Mouse (Mus musculus): Measurements from ENCODE around the gene Atrip. TPM values are rescaled to one million over a fixed set of nuclear protein-coding genes. Genes with fewer than 3 reads are reported as not detected.

Atrip gene
- polyA plus RNA-seq, 1 experiment from 2014 or later, result 30.8 TPM

GRCm38 (mm10) chr9:109087987-109088386, 14.1 kb upstream of the Atrip start:
- Histone ChIP-seq H3K9me3 (replicated peaks) (no peaks in the 10 kb centered on the region), H3K4me2 (replicated peaks) (no peak overlapping the region), H3K9ac (no peak overlapping the region), H3K36me3 (0 out of 2 replicates have a peak, but pooled peaks cover 18% of the 10 kb centered on the region), H3K27ac (replicated peaks) (peak overlapping the region; percentile 44; the same call in 1 of the 2 replicates), H3K27me3 (no peaks in the 10 kb centered on the region), H3K4me3 (replicated peaks) (no peak overlapping the region), H3K4me1 (peaks cover 20% of the 10 kb centered on the region)
- 6% methylated on average over 5 of the region's 5 CpGs for WGBS
- ATAC-seq (ENCODE audit: insufficient number of reproducible peaks, low FRiP score, low TSS enrichment, low read depth), result no peak

GRCm38 (mm10) chr9:109084922-109085321, 11.0 kb upstream of the Atrip start:
- no peak overlapping the region for H3K27ac ChIP-seq (replicated peaks)
- ATAC-seq (ENCODE audit: insufficient number of reproducible peaks, low FRiP score, low TSS enrichment, low read depth), result no peak
- no peak overlapping the region for H3K9ac ChIP-seq
- H3K27me3 ChIP-seq, result no peaks in the 10 kb centered on the region
- peaks cover 21% of the 10 kb centered on the region for H3K4me1 ChIP-seq
- no peaks in the 10 kb centered on the region for H3K9me3 ChIP-seq (replicated peaks)
- 9% methylated on average over 2 of the region's 2 CpGs for WGBS
- H3K4me3 ChIP-seq (replicated peaks), result no peak overlapping the region
- no peak overlapping the region for H3K4me2 ChIP-seq (replicated peaks)
- H3K36me3 ChIP-seq, result peaks cover 12% of the 10 kb centered on the region

GRCm38 (mm10) chr9:109082124-109082800, 8.3 kb upstream of the Atrip start, which contains the start of the genes Ccdc51 and Tma7:
Gene Ccdc51 (plus strand): TSS chr9:109082493.
Gene Tma7 (minus strand): TSS chr9:109082587.
- peaks cover 16% of the 10 kb centered on the region for H3K4me1 ChIP-seq
- no peaks in the 10 kb centered on the region for H3K27me3 ChIP-seq
- H3K9me3 ChIP-seq (replicated peaks), result no peaks in the 10 kb centered on the region
- H3K36me3 ChIP-seq, result peaks cover 12% of the 10 kb centered on the region
- peak within 1 kb of the TSS; percentile 68 for H3K27ac ChIP-seq (replicated peaks)
- WGBS, result under 1% methylated on average over 37 of the region's 37 CpGs
- peak; percentile 95 for ATAC-seq (ENCODE audit: insufficient number of reproducible peaks, low FRiP score, low TSS enrichment, low read depth)
- H3K4me2 ChIP-seq (replicated peaks), result peak within 1 kb of the TSS; percentile 58
- peak within 1 kb of the TSS; percentile 83 for H3K4me3 ChIP-seq (replicated peaks)
- peak within 1 kb of the TSS; percentile 93 for H3K9ac ChIP-seq

- ATAC-seq (ENCODE audit: insufficient number of reproducible peaks, low FRiP score, low TSS enrichment, low read depth), result 0 out of 2 replicates have a peak, but pooled peaks have one; percentile 30
Measured at GRCm38 (mm10) chr9:109081749-109082123, 7.8 kb upstream of the Atrip start.

GRCm38 (mm10) chr9:109080516-109080915, 6.6 kb upstream of the Atrip start:
- no peaks in the 10 kb centered on the region for H3K27me3 ChIP-seq
- no peak for ATAC-seq (ENCODE audit: insufficient number of reproducible peaks, low FRiP score, low TSS enrichment, low read depth)
- H3K4me2 ChIP-seq (replicated peaks), result no peak overlapping the region
- H3K4me3 ChIP-seq (replicated peaks), result 0 out of 2 replicates have a peak overlapping the region, but pooled peaks have one; percentile 83
- peaks cover 16% of the 10 kb centered on the region for H3K4me1 ChIP-seq
- peaks cover 12% of the 10 kb centered on the region for H3K36me3 ChIP-seq
- no peak overlapping the region for H3K9ac ChIP-seq
- H3K9me3 ChIP-seq (replicated peaks), result no peaks in the 10 kb centered on the region
- H3K27ac ChIP-seq (replicated peaks), result no peak overlapping the region
- WGBS, result 94% methylated on average over 3 of the region's 3 CpGs

More at GRCm38 (mm10) chr9:109081749-109082123, 7.8 kb upstream of the Atrip start:
- 6% methylated on average over 11 of the region's 11 CpGs for WGBS
- Histone ChIP-seq H3K36me3 (peaks cover 12% of the 10 kb centered on the region), H3K9ac (peak overlapping the region; percentile 93), H3K9me3 (replicated peaks) (no peaks in the 10 kb centered on the region), H3K27me3 (no peaks in the 10 kb centered on the region), H3K4me1 (peaks cover 16% of the 10 kb centered on the region), H3K27ac (replicated peaks) (peak overlapping the region; percentile 68; the same call in 1 of the 2 replicates), H3K4me2 (replicated peaks) (peak overlapping the region; percentile 58), H3K4me3 (replicated peaks) (peak overlapping the region; percentile 83)

DNA sequence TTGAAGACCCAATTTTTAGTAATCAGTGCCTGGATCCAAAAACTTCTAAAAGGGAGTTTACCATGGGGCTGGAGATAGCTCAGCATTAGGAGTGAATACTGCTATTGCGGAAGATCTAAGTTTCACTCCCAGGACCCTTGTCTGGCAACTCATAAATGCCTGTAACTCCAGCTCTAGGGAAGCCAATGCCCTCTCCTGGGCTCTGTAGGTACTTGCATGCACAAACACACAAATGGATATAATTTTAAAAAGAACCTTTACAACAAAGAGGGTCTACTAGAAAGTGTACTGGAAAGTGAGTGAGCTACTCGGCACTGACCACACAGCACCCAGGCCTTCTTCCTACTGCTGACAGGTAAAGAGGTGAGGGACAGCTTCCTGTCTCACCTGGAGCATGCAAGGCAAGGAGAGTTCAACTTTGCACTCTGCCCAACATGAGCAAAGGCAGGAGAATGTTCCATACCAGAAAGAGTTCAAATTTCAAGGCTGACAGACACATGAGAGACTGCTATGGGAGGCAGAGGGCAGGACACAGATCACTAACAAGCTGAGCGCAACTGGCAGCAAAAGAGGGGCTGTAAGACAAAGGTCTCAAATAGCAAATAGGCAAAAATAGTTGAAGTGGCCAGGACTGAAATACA, 5.7 kb downstream of the Atrip start:
- no peak overlapping the region for H3K27ac ChIP-seq (replicated peaks)
- H3K9me3 ChIP-seq (replicated peaks), result no peaks in the 10 kb centered on the region
- no peak overlapping the region for H3K9ac ChIP-seq
- H3K4me3 ChIP-seq (replicated peaks), result no peak overlapping the region
- ATAC-seq (ENCODE audit: insufficient number of reproducible peaks, low FRiP score, low TSS enrichment, low read depth), result no peak
- no peak overlapping the region for H3K4me2 ChIP-seq (replicated peaks)
- H3K36me3 ChIP-seq, result peaks cover 86% of the 10 kb centered on the region
- peaks cover 9% of the 10 kb centered on the region for H3K4me1 ChIP-seq
- no peaks in the 10 kb centered on the region for H3K27me3 ChIP-seq
- WGBS, result 94% methylated on average over 3 of the region's 3 CpGs

DNA sequence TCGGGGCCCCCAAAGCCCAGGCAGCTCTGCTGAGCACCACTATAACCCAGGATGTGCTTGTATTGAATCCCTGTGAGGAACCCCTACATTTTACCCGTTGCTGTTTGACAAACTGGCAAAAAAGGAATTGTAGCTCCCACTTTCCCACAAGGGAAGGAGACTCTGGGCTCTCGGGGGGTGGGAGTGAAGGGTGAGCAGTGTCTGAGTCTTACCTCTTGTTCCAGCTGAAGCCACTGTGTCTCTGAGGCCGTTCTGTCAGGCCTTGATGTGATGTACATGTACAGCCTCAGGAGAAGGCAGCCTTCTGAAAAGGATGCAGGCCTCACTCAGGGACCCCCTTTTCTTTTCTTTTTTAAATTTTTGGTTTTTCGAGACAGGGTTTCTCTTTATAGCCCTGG, 13.0 kb downstream of the Atrip start:
- H3K9ac ChIP-seq, result no peak overlapping the region
- peaks cover 77% of the 10 kb centered on the region for H3K36me3 ChIP-seq
- peaks cover 25% of the 10 kb centered on the region for H3K4me1 ChIP-seq
- no peak overlapping the region for H3K4me3 ChIP-seq (replicated peaks)
- no peak for ATAC-seq (ENCODE audit: insufficient number of reproducible peaks, low FRiP score, low TSS enrichment, low read depth)
- WGBS, result 89% methylated on average over 5 of the region's 5 CpGs
- H3K27ac ChIP-seq (replicated peaks), result no peak overlapping the region
- no peaks in the 10 kb centered on the region for H3K27me3 ChIP-seq
- no peaks in the 10 kb centered on the region for H3K9me3 ChIP-seq (replicated peaks)
- H3K4me2 ChIP-seq (replicated peaks), result no peak overlapping the region

DNA sequence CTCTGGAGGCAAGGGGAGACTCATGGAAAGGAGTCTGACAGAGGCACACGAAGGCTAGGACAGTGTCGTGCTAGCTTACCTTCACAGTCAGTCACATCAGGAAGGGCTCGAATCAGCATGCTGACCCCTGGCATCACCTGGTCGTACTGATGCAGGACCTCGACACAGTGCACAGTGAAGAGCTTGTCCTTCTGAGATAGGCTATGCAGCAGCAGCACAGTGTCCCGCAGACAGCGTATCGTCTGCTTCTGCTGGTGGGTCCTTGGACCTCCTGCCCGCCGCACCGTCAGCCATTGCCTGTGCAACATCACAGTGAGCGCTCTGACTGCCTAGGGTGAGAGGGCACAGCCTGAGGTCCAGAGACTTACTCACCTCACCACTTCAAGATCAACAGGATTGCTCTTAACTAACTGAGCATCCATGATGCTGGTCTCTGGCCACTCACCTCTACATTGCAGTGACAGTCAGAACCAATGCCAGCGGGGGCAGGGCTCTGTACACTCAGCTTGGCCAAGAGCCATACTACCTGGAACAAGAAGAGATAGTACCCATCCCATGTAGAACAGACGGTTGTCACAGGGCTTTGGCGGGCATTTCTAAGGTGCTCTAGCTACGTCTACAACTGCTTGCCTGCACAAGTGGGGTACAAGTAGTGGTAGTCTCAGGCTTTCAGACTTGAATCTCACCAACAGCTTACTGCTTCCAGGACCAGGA, 13.6 kb downstream of the Atrip start:
- H3K27me3 ChIP-seq, result no peaks in the 10 kb centered on the region
- peak overlapping the region; percentile 55; the same call in 1 of the 2 replicates for H3K4me2 ChIP-seq (replicated peaks)
- peaks cover 72% of the 10 kb centered on the region for H3K36me3 ChIP-seq
- ATAC-seq (ENCODE audit: insufficient number of reproducible peaks, low FRiP score, low TSS enrichment, low read depth), result no peak
- peak overlapping the region; percentile 93; the same call in 1 of the 2 replicates for H3K27ac ChIP-seq (replicated peaks)
- H3K4me3 ChIP-seq (replicated peaks), result no peak overlapping the region
- no peak overlapping the region for H3K9ac ChIP-seq
- H3K4me1 ChIP-seq, result peaks cover 27% of the 10 kb centered on the region
- no peaks in the 10 kb centered on the region for H3K9me3 ChIP-seq (replicated peaks)
- 90% methylated on average over 16 of the region's 16 CpGs for WGBS

DNA sequence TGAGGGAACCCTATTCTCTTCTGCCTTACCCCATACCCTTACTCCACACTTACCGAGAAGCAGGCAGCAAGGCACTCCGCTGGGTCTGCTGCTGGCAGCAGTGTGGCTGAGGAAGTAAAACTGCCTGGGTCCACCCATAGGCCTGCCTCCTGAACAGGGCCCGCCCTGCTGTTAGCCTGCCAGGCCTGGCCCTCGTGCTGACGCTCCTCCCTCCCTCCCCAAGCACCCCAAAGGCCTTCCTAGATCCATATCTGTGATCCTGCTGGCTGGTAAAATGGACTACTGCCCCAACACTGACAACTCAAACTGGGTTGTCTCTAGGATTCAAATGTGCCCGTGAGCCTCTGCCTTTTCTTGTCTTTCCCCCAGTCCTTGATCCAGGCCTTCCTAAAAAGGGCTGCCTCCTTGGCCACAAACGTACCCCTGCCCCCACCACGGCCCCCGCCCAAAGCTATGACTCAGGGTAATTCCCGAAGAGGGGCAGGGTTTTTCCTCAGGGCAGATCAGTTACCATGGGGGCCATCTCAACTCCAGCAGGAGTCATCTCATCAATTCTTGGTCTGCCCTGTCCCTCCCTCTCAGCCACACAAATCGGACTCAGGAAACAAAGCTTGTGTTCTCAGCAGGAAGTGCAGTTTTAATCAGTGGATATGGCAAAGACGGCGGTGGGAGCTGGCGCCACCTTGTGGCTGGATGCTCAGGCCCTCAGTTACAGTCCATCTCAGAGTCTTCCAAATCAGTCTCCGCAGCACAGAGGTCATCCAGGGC, 14.6 kb downstream of the Atrip start, which contains the start of gene Trex1:
Gene Trex1, minus strand, starts transcription at position 599 of the 768 bp plus-strand sequence.
- peak; percentile 92 for ATAC-seq (ENCODE audit: insufficient number of reproducible peaks, low FRiP score, low TSS enrichment, low read depth)
- H3K4me3 ChIP-seq (replicated peaks), result peak within 1 kb of the TSS; percentile 45

GRCm38 (mm10) chr9:109058006-109058765, 15.7 kb downstream of the Atrip start:
- no peaks in the 10 kb centered on the region for H3K9me3 ChIP-seq (replicated peaks)
- peaks cover 51% of the 10 kb centered on the region for H3K36me3 ChIP-seq
- peaks cover 47% of the 10 kb centered on the region for H3K4me1 ChIP-seq
- 87% methylated on average over 19 of the region's 19 CpGs for WGBS
- peak overlapping the region; percentile 93 for H3K27ac ChIP-seq (replicated peaks)
- H3K9ac ChIP-seq, result peak overlapping the region; percentile 26
- ATAC-seq (ENCODE audit: insufficient number of reproducible peaks, low FRiP score, low TSS enrichment, low read depth), result no peak
- peak overlapping the region; percentile 55; the same call in 1 of the 2 replicates for H3K4me2 ChIP-seq (replicated peaks)
- peak overlapping the region; percentile 45 for H3K4me3 ChIP-seq (replicated peaks)
- no peaks in the 10 kb centered on the region for H3K27me3 ChIP-seq

More for the DNA sequence above, 14.6 kb downstream of the Atrip start, which contains the start of gene Trex1:
- Histone ChIP-seq H3K27ac (replicated peaks) (peak within 1 kb of the TSS; percentile 93), H3K9me3 (replicated peaks) (no peaks in the 10 kb centered on the region), H3K36me3 (peaks cover 62% of the 10 kb centered on the region), H3K4me1 (peaks cover 38% of the 10 kb centered on the region), H3K27me3 (no peaks in the 10 kb centered on the region), H3K9ac (peak within 1 kb of the TSS; percentile 26), H3K4me2 (replicated peaks) (peak within 1 kb of the TSS; percentile 55)
- WGBS, result 6% methylated on average over 15 of the region's 15 CpGs

Measured in embryonic facial prominence, embryonic 15.5 days (tissue).